Mouse (Mus musculus) heart, postnatal 0 days (tissue): ENCODE measurements at regions not wholly inside any gene's neighbourhood (a gene's known extent, or its start where the extent isn't known, plus 50 kb on each side); places are given as distances from the start of the nearest gene placed in this dataset.

ENCODE experiments used
- CTCF ChIP-seq: IDR thresholded peaks from 2 replicates; pipeline ENCODE4 v1.5.1; 2016; ENCODE audit warnings: antibody characterized with exemption, control low read depth, low read depth
- EP300 ChIP-seq: IDR thresholded peaks from 2 replicates; pipeline ENCODE4 v1.6.1; 2016; ENCODE audit warnings: antibody characterized with exemption, low read depth

GRCm38 (mm10) chr5:43392908-43393545, 122.3 kb upstream of the C1qtnf7 start:
- TF ChIP-seq CTCF, result no peak
- TF ChIP-seq EP300, result no peak
